26 mouse cellular contexts compared by ENCODE assay signal in genomic region chr1:73088494-73088893, GRCm38 (mm10).
DNase-seq lines count a peak whose midpoint lies in the region; ATAC-seq and TF ChIP-seq lines count a peak whose summit lies in the region.
"Had no signal": no experiment of that assay in that cellular context is flagged by ENCODE, and none has a peak within 500 bp of the region (broad histone marks: within the 10 kb centered on the region; RNA-seq: fewer than 3 reads in every experiment).

No protein-coding gene starts in this region.

- no peak overlapping the region for H3K27ac ChIP-seq in ES-Bruce4 (ENCODE audit: insufficient read depth, low read length)
- peak overlapping the region; percentile 58 for H3K27ac ChIP-seq in embryonic facial prominence, embryonic 10.5 days (replicated peaks)
- peak overlapping the region; percentile 40 for H3K27ac ChIP-seq in limb, embryonic 13.5 days
- H3K27ac ChIP-seq in gastrocnemius, adult 2 months: no peak overlapping the region
- H3K27ac ChIP-seq: forebrain, embryonic 12.5 days; hindbrain, embryonic 12.5 days; kidney, postnatal 0 days; liver, embryonic 15.5 days; midbrain, embryonic 13.5 days; neural tube, embryonic 13.5 days had no signal

- no peak for TF ChIP-seq CTCF in ES-Bruce4 (IDR thresholded peaks at IDR 0.05; ENCODE audit: low read depth, low read length)
- no peak for TF ChIP-seq CTCF in gastrocnemius, adult 2 months (IDR thresholded peaks at IDR 0.05)

- H3K4me3 ChIP-seq in ES-Bruce4 (ENCODE audit: low read depth, low read length): no peak overlapping the region
- no peak overlapping the region for H3K4me3 ChIP-seq in embryonic facial prominence, embryonic 10.5 days
- H3K4me3 ChIP-seq in limb, embryonic 13.5 days: no peak overlapping the region
- no peak overlapping the region for H3K4me3 ChIP-seq in gastrocnemius, adult 2 months
- H3K4me3 ChIP-seq: erythroblast, embryonic 14.5 days; forebrain, embryonic 12.5 days; hindbrain, embryonic 12.5 days; liver, embryonic 15.5 days; midbrain, embryonic 13.5 days; neural tube, embryonic 13.5 days had no signal

- no peaks in the 10 kb centered on the region for H3K27me3 ChIP-seq in ES-Bruce4 (ENCODE audit: control insufficient read depth, insufficient read depth, low read length, poor library complexity, severe bottlenecking)
- H3K27me3 ChIP-seq in embryonic facial prominence, embryonic 10.5 days (replicated peaks; ENCODE audit: low read depth, poor library complexity, severe bottlenecking): no peaks in the 10 kb centered on the region
- no peaks in the 10 kb centered on the region for H3K27me3 ChIP-seq in limb, embryonic 13.5 days
- H3K27me3 ChIP-seq: forebrain, embryonic 12.5 days; hindbrain, embryonic 12.5 days; midbrain, embryonic 13.5 days; neural tube, embryonic 13.5 days had no signal

- peak; percentile 19; the same call in 1 of the 2 replicates for ATAC-seq in limb, embryonic 13.5 days (ENCODE audit: low FRiP score, low read depth)
- ATAC-seq: intestine, embryonic 16.5 days; midbrain, embryonic 13.5 days had no signal

- no peak overlapping the region for H3K9ac ChIP-seq in ES-Bruce4 (ENCODE audit: low read depth, poor library complexity, severe bottlenecking)
- no peak overlapping the region for H3K9ac ChIP-seq in limb, embryonic 13.5 days
- H3K9ac ChIP-seq: forebrain, embryonic 12.5 days; hindbrain, embryonic 12.5 days; liver, embryonic 15.5 days; midbrain, embryonic 13.5 days; neural tube, embryonic 13.5 days had no signal

- no peak for TF ChIP-seq POLR2A in ES-Bruce4 (IDR thresholded peaks at IDR 0.05; ENCODE audit: insufficient read depth, low read length)

- TF ChIP-seq EP300 in ES-Bruce4 (IDR thresholded peaks at IDR 0.05; ENCODE audit: insufficient read depth, low read depth, low read length): 0 out of 2 replicates have a peak, but pooled peaks have one; percentile 57

- H3K36me3 ChIP-seq in ES-Bruce4 (ENCODE audit: control insufficient read depth, insufficient read depth, low read length, poor library complexity, severe bottlenecking): no peaks in the 10 kb centered on the region
- no peaks in the 10 kb centered on the region for H3K36me3 ChIP-seq in embryonic facial prominence, embryonic 10.5 days (replicated peaks)
- no peaks in the 10 kb centered on the region for H3K36me3 ChIP-seq in limb, embryonic 13.5 days
- H3K36me3 ChIP-seq: forebrain, embryonic 12.5 days; hindbrain, embryonic 12.5 days; liver, embryonic 15.5 days; midbrain, embryonic 13.5 days; neural tube, embryonic 13.5 days had no signal

- WGBS in embryonic facial prominence, embryonic 10.5 days: 27% methylated on average over 2 of the region's 2 CpGs
- 21% methylated on average over 2 of the region's 2 CpGs for WGBS in limb, embryonic 13.5 days

- H3K4me1 ChIP-seq in ES-Bruce4 (ENCODE audit: control insufficient read depth, insufficient read depth, low read length): peaks cover 4% of the 10 kb centered on the region
- peaks cover 37% of the 10 kb centered on the region for H3K4me1 ChIP-seq in embryonic facial prominence, embryonic 10.5 days
- peaks cover 33% of the 10 kb centered on the region for H3K4me1 ChIP-seq in limb, embryonic 13.5 days
- H3K4me1 ChIP-seq: liver, embryonic 15.5 days had no signal

- no peak overlapping the region for H3K4me2 ChIP-seq in limb, embryonic 13.5 days (replicated peaks)
- H3K4me2 ChIP-seq: forebrain, embryonic 12.5 days; hindbrain, embryonic 12.5 days; liver, embryonic 15.5 days; midbrain, embryonic 13.5 days; neural tube, embryonic 13.5 days had no signal

- H3K9me3 ChIP-seq in ES-Bruce4 (replicated peaks; ENCODE audit: control insufficient read depth, insufficient read depth, low read length, poor library complexity, severe bottlenecking): peaks cover 8% of the 10 kb centered on the region
- no peaks in the 10 kb centered on the region for H3K9me3 ChIP-seq in embryonic facial prominence, embryonic 10.5 days
- H3K9me3 ChIP-seq in limb, embryonic 13.5 days: no peaks in the 10 kb centered on the region
- H3K9me3 ChIP-seq: forebrain, embryonic 12.5 days; hindbrain, embryonic 12.5 days; liver, embryonic 15.5 days; midbrain, embryonic 13.5 days; neural tube, embryonic 13.5 days had no signal

- peak; percentile 66 for DNase-seq in heart, adult 11 months
- no peak for DNase-seq in heart, postnatal 25 days (ENCODE audit: low spot score)
- DNase-seq in embryonic facial prominence, embryonic 10.5 days (ENCODE audit: low spot score): no peak
- no peak for DNase-seq in gastrocnemius, adult 2 months
- no peak for DNase-seq in frontal cortex, postnatal 10 days (ENCODE audit: low spot score in 2 of 2)
- DNase-seq in cerebellum, adult 18-20 months: no peak
- DNase-seq: adrenal gland, adult 8-10 months; cerebellum, postnatal 14 days; gastrocnemius, postnatal 25 days; heart, postnatal 14 days; kidney, adult 8-10 months; layer of hippocampus, postnatal 36 days; left cerebral cortex, postnatal 4 days; lung, postnatal 36 days; thymus, adult 2 months; thymus, postnatal 36 days had no signal

- intact Hi-C loops in heart, postnatal 25 days (cut with DNase I): no loop called here
- intact Hi-C loops in gastrocnemius, adult 2 months (cut with DNase I): no loop called here

Comparison
In these comparisons a context has a peak if more than half of its experiments do, and no peak if none do; other contexts are left out.
1. H3K27ac ChIP-seq: peak in embryonic facial prominence, embryonic 10.5 days (single experiment) and limb, embryonic 13.5 days (single experiment); none in ES-Bruce4 (single experiment) and gastrocnemius, adult 2 months (single experiment).